27 mouse cellular contexts compared by ENCODE assay signal in genomic region chr4:46811165-46811564, GRCm38 (mm10).
DNase-seq lines count a peak whose midpoint lies in the region; TF ChIP-seq lines count a peak whose summit lies in the region.
"Had no signal": no experiment of that assay in that cellular context is flagged by ENCODE, and none has a peak within 500 bp of the region (broad histone marks: within the 10 kb centered on the region; RNA-seq: fewer than 3 reads in every experiment).

No protein-coding gene starts in this region.

- TF ChIP-seq CTCF in gastrocnemius, adult 2 months (IDR thresholded peaks at IDR 0.05), result no peak
- no peak for TF ChIP-seq CTCF in left cerebral cortex, adult 2 months (IDR thresholded peaks at IDR 0.05)

- DNase-seq in gastrocnemius, adult 2 months, result peak; percentile 10
- DNase-seq in gastrocnemius, adult 8-10 months (ENCODE audit: low spot score in 2 of 2), result no peak
- DNase-seq in left cerebral cortex, adult 2 months (ENCODE audit: extremely low spot score in 1 of 2, low spot score in 2 of 2), result no peak
- no peak for DNase-seq in left cerebral cortex, adult 8-10 months (ENCODE audit: low spot score in 2 of 2)
- DNase-seq in R1 (ENCODE audit: low read depth, low spot score) (peak; percentile 74), adipocyte (ENCODE audit: low spot score) (no peak)
- DNase-seq: adrenal gland, adult 2 months; adrenal gland, postnatal 14 days; B cell, adult 2 months; cerebellum, adult 11 months; cerebellum, adult 2 months; cerebellum, adult 9-11 months; cerebellum, postnatal 25 days; embryo, embryonic 11 days; gastrocnemius, postnatal 25 days; heart, adult 18-20 months; heart, postnatal 10 days; heart, postnatal 36 days; kidney, adult 18-20 months had no signal

- intact Hi-C loops in gastrocnemius, adult 2 months (cut with DNase I), result no loop called here
- intact Hi-C loops in left cerebral cortex, adult 2 months (cut with DNase I), result no loop called here

- no peak overlapping the region for H3K27ac ChIP-seq in gastrocnemius, adult 2 months
- peak overlapping the region; percentile 77 for H3K27ac ChIP-seq in left cerebral cortex, adult 2 months
- H3K27ac ChIP-seq: embryonic facial prominence, embryonic 10.5 days; embryonic facial prominence, embryonic 13.5 days; forebrain, embryonic 12.5 days; forebrain, embryonic 15.5 days; heart, embryonic 15.5 days; hindbrain, embryonic 15.5 days had no signal

- no peak overlapping the region for H3K4me3 ChIP-seq in gastrocnemius, adult 2 months
- H3K4me3 ChIP-seq in left cerebral cortex, adult 2 months, result no peak overlapping the region
- H3K4me3 ChIP-seq: embryonic facial prominence, embryonic 10.5 days; embryonic facial prominence, embryonic 13.5 days; erythroblast, embryonic 14.5 days; forebrain, embryonic 12.5 days; forebrain, embryonic 15.5 days; heart, embryonic 12.5 days; heart, embryonic 15.5 days; hindbrain, embryonic 15.5 days had no signal

Comparison
In these comparisons a context has a peak if more than half of its experiments do, and no peak if none do; other contexts are left out.
1. DNase-seq: peak in gastrocnemius, adult 2 months (single experiment) and R1 (single experiment); none in gastrocnemius, adult 8-10 months (0 of 2), left cerebral cortex, adult 2 months (0 of 2), left cerebral cortex, adult 8-10 months (0 of 2) and adipocyte (single experiment).